Mouse (Mus musculus) kidney, postnatal 36 days (tissue): ENCODE data around the gene Map3k10.
A peak's percentile ranks its signal among the peaks of the same experiment; 100 is the strongest.

Source experiments
- DNase-seq, 2 experiments: peaks; one replicate each; pipeline ENCODE4 v3.0.0; 2021 to 2022; ENCODE audit warnings: mixed read lengths in 2 of 2

Map3k10 gene

GRCm38 (mm10) chr7:27608130-27608529 is 66.3 kb downstream of the Map3k10 start:
- DNase-seq: no peak

DNA sequence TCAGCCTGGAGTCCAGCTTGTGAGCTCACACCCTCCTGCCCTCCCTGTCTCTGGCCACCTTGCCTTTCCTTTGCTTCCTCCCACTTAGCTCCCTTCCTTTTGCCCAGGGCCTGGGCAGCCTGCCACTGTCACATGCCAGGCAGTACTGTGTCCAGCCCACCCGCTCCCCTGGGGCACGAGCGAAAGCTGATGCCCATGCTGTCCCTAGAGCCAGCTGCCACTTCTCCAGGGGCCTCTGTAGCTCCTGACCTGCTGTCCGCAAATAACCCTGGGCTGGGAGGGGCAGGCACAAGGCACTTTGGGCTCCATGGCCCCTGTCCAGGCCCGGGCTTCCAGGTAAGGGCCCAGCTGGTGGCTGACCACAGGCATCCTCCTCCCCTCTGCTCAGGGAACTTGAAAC is 66.8 kb downstream of the Map3k10 start:
- DNase-seq: peak; percentile 84 to 89

DNA sequence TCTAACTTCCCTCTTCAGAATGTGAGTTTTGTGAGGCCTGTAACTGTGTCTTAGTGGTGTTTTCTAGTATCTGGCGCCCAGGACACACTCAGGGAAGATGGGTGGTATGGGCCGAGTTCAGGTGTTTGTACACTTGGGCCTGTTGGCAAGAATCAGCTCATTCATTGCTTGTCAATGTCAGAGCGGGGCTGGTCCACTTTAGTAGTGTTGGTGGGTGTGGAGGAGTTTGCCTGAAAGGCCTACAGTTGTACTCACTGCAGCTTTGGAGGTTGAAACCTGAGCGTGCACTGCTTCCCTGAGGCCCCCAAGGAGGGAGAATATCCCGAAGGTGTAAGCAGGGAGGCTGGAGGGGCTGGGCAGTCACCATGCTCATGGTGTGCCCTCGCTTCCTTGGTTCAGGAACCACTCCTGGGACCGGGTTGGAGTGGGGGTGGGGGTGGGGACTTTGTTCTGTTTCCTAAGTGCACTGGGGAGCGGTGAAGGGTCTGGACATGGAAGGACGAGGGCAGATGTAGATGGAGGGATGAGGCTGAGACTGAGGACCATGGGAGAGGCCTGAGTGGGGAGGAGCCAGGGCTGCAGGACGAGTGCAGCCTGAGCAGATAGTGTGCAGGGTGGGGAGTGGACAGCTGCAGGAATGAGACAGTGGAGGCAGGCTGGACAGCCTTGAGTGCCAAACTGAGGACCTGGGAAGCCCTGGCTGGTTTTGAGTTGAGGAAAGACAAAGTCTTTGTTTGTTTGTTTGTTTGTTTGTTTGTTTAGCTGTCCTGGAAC is 67.7 kb downstream of the Map3k10 start:
- no peak for DNase-seq
